Mouse (Mus musculus) lung, postnatal 25 days (tissue): Measurements from ENCODE around the gene Olfr1189.
"Not testable (repeated sequence)": the region's sequence is repeated elsewhere in the genome, so short reads cannot be mapped to it uniquely, and the experiment has no call there.

Experiments used
- DNase-seq: peaks from one replicate; pipeline ENCODE4 v3.0.0; 2022; ENCODE audit warnings: low spot score

Olfr1189 gene

GRCm38 (mm10) chr2:88586154-88586553 is at the start of gene Olfr1189:
TSS of gene Olfr1189 (plus strand) at chr2:88586454.
- DNase-seq = no peak

GRCm38 (mm10) chr2:88556635-88557034 is 29.6 kb upstream of the Olfr1189 start, which contains the start of gene Olfr1188:
TSS of gene Olfr1188 (plus strand) at chr2:88556935.
- no peak for DNase-seq

GRCm38 (mm10) chr2:88572696-88573095 is 13.6 kb upstream of the Olfr1189 start:
- not testable (repeated sequence) for DNase-seq

- DNase-seq = not testable (repeated sequence)
These were observed 54.0 kb downstream of the Olfr1189 start, which contains the start of gene Olfr1191-ps1 for GRCm38 (mm10) chr2:88640242-88640641. TSS of gene Olfr1191-ps1 (plus strand) at chr2:88640542.
